ENCODE assay signal across 8 mouse cellular contexts in genomic region chr1:35726596-35726995, GRCm38 (mm10).
DNase-seq lines count a peak whose midpoint lies in the region; ATAC-seq and TF ChIP-seq lines count a peak whose summit lies in the region.

No protein-coding gene starts in this region.

- peak; percentile 66 for TF ChIP-seq CTCF in ES-Bruce4 (IDR thresholded peaks at IDR 0.05; ENCODE audit: low read depth, low read length)

- H3K27ac ChIP-seq in heart, embryonic 11.5 days (ENCODE audit: low read depth, low read length): no peak overlapping the region
- no peak overlapping the region for H3K27ac ChIP-seq in ES-Bruce4 (ENCODE audit: insufficient read depth, low read length)

- no peak overlapping the region for H3K9ac ChIP-seq in heart, embryonic 11.5 days (ENCODE audit: low read depth, low read length)
- no peak overlapping the region for H3K9ac ChIP-seq in ES-Bruce4 (ENCODE audit: low read depth, poor library complexity, severe bottlenecking)

- peak; percentile 95 for DNase-seq in heart, adult 11 months
- DNase-seq in cerebellum, adult 8-10 months: peak; percentile 25
- DNase-seq in gastrocnemius, postnatal 25 days: peak; percentile 20
- DNase-seq in layer of hippocampus, postnatal 10 days (ENCODE audit: low spot score in 2 of 2): peak; percentile 69 to 72
- DNase-seq in thymus, adult 18-20 months: peak; percentile 31 to 37

- ATAC-seq in heart, embryonic 11.5 days (replicated peaks; ENCODE audit: insufficient number of reproducible peaks, low FRiP score, low TSS enrichment): no peak
- 0 out of 2 replicates have a peak, but pooled peaks have one; percentile 65 for ATAC-seq in megakaryocyte progenitor cell, adult 5-6 weeks (replicated peaks; ENCODE audit: poor library complexity)

- H3K9me3 ChIP-seq in heart, embryonic 11.5 days (replicated peaks; ENCODE audit: control insufficient read depth, low read length): no peaks in the 10 kb centered on the region
- no peaks in the 10 kb centered on the region for H3K9me3 ChIP-seq in ES-Bruce4 (replicated peaks; ENCODE audit: control insufficient read depth, insufficient read depth, low read length, poor library complexity, severe bottlenecking)

- H3K4me3 ChIP-seq in heart, embryonic 11.5 days (ENCODE audit: low read depth, low read length): no peak overlapping the region
- H3K4me3 ChIP-seq in ES-Bruce4 (ENCODE audit: low read depth, low read length): no peak overlapping the region

- 33% methylated on average over 1 of the region's 1 CpGs for WGBS in heart, embryonic 11.5 days (ENCODE audit: insufficient replicate concordance)

- no peaks in the 10 kb centered on the region for H3K36me3 ChIP-seq in heart, embryonic 11.5 days (ENCODE audit: control insufficient read depth, insufficient read depth, low read length)
- no peaks in the 10 kb centered on the region for H3K36me3 ChIP-seq in ES-Bruce4 (ENCODE audit: control insufficient read depth, insufficient read depth, low read length, poor library complexity, severe bottlenecking)

- no peak for TF ChIP-seq POLR2A in ES-Bruce4 (IDR thresholded peaks at IDR 0.05; ENCODE audit: insufficient read depth, low read length)

- H3K4me1 ChIP-seq in heart, embryonic 11.5 days (ENCODE audit: control insufficient read depth, insufficient read depth, low read length): no peaks in the 10 kb centered on the region; the same call in 1 of the 2 replicates
- no peaks in the 10 kb centered on the region for H3K4me1 ChIP-seq in ES-Bruce4 (ENCODE audit: control insufficient read depth, insufficient read depth, low read length)

- no peaks in the 10 kb centered on the region for H3K27me3 ChIP-seq in heart, embryonic 11.5 days (ENCODE audit: control insufficient read depth, insufficient read depth, low read length)
- H3K27me3 ChIP-seq in ES-Bruce4 (ENCODE audit: control insufficient read depth, insufficient read depth, low read length, poor library complexity, severe bottlenecking): no peaks in the 10 kb centered on the region

- no peak for TF ChIP-seq EP300 in ES-Bruce4 (IDR thresholded peaks at IDR 0.05; ENCODE audit: insufficient read depth, low read depth, low read length)

- H3K4me2 ChIP-seq in heart, embryonic 11.5 days: no peak overlapping the region

Comparison
In these comparisons a context has a peak if more than half of its experiments do, and no peak if none do; other contexts are left out.
1. DNase-seq: peak in every context shown above with its lines; median percentile 95 in heart, adult 11 months; 70 in layer of hippocampus, postnatal 10 days; 34 in thymus, adult 18-20 months; 25 in cerebellum, adult 8-10 months; 20 in gastrocnemius, postnatal 25 days.